Mouse (Mus musculus) c-Kit-positive CD71-positive TER-119-positive erythroid progenitor cells, embryonic 14.5 days (primary cell): ENCODE measurements at regions not wholly inside any gene's neighbourhood (a gene's known extent, or its start where the extent isn't known, plus 50 kb on each side); places are given as distances from the start of the nearest gene placed in this dataset.

Experiments used
- DNase-seq: peaks from one replicate; pipeline ENCODE4 v3.0.0-alpha.2; 2013; ENCODE audit warnings: low spot score

GRCm38 (mm10) chr12:13164791-13165190 lies 84.2 kb downstream of the Ddx1 start:
- DNase-seq, result no peak

- DNase-seq, result no peak
These were observed 88.0 kb downstream of the Ddx1 start for GRCm38 (mm10) chr12:13161051-13161450.

GRCm38 (mm10) chr12:13159346-13160055 lies 89.5 kb downstream of the Ddx1 start:
- no peak for DNase-seq

GRCm38 (mm10) chr12:13157666-13158381 lies 91.2 kb downstream of the Ddx1 start:
- no peak for DNase-seq

GRCm38 (mm10) chr12:13157089-13157488 lies 91.9 kb downstream of the Ddx1 start:
- DNase-seq, result no peak

- DNase-seq, result no peak
These were observed 98.3 kb downstream of the Ddx1 start for GRCm38 (mm10) chr12:13150751-13151150.

- DNase-seq, result no peak
These were observed 101.8 kb downstream of the Ddx1 start for GRCm38 (mm10) chr12:13147251-13147650.

GRCm38 (mm10) chr12:13145186-13146115 lies 103.6 kb downstream of the Ddx1 start:
- DNase-seq, result no peak

GRCm38 (mm10) chr12:13144739-13145138 lies 104.3 kb downstream of the Ddx1 start:
- DNase-seq, result no peak

GRCm38 (mm10) chr12:13140636-13141035 lies 108.4 kb downstream of the Ddx1 start:
- DNase-seq, result no peak

GRCm38 (mm10) chr12:13139189-13139588 lies 109.8 kb downstream of the Ddx1 start:
- DNase-seq, result no peak

- no peak for DNase-seq
These were observed 114.8 kb downstream of the Ddx1 start for GRCm38 (mm10) chr12:13134168-13134567.

- DNase-seq, result no peak
These were observed 119.3 kb downstream of the Ddx1 start for GRCm38 (mm10) chr12:13129677-13130082.

- no peak for DNase-seq
These were observed 121.6 kb downstream of the Ddx1 start for GRCm38 (mm10) chr12:13127407-13127806.

- DNase-seq, result no peak
These were observed 124.0 kb downstream of the Ddx1 start for GRCm38 (mm10) chr12:13125054-13125453.

GRCm38 (mm10) chr12:13122282-13122681 lies 126.7 kb downstream of the Ddx1 start:
- DNase-seq, result no peak

GRCm38 (mm10) chr12:13120581-13120980 lies 128.4 kb downstream of the Ddx1 start:
- DNase-seq, result no peak

- DNase-seq, result no peak
These were observed 129.4 kb downstream of the Ddx1 start for GRCm38 (mm10) chr12:13119653-13120052.

- DNase-seq, result no peak
These were observed 131.0 kb downstream of the Ddx1 start for GRCm38 (mm10) chr12:13118026-13118425.

GRCm38 (mm10) chr12:13114341-13114740 lies 134.7 kb downstream of the Ddx1 start:
- no peak for DNase-seq

GRCm38 (mm10) chr12:13106931-13107330 lies 142.1 kb downstream of the Ddx1 start:
- DNase-seq, result no peak
